Comparison of ENCODE assay signal across 8 mouse cellular contexts in the genomic region with DNA sequence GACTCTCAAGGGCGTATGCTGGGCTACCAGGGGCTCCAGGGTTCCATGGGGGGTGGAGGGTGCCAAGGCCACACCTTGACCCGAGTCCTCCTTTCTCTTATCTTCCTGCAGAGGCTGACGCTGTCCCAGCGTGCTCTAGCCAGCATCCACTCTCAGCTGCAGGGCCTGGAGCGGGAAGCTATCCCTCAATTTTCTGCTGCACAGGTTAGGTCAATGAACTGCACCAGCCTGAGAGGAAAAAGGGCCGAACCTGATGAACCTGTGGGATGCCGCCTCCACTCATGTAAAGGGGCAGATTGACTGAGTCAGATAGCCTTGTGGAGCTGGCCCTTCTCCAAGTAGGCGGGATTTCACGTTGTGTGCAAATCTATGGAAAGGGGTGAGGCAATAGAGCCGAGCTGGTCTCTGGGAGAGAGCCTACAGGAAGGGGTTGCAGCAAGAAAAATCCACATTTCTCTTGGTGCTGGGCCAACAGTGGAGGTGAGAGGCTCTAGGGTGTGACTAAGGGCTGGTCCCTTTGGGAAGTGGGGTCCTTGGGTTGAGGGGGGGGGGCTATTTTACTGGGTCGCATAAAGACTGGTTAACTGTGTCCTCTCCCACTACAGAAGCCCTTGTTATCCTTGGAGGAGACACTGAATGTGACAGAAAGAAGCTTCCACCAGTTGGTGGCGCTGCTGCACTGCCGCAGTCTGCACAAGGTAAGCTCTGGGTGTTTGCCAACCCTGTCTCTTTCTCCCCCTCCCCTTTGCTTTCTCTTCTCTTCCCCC. TPM values are rescaled to one million over a fixed set of nuclear protein-coding genes. Genes with fewer than 3 reads are reported as not detected.
DNase-seq lines count a peak whose midpoint lies in the region; ATAC-seq and TF ChIP-seq lines count a peak whose summit lies in the region.

No protein-coding gene starts in this region.

- H3K9ac ChIP-seq in intestine, embryonic 16.5 days (ENCODE audit: low read depth, low read length) = no peak overlapping the region
- H3K9ac ChIP-seq in limb, embryonic 14.5 days (ENCODE audit: low read depth, low read length, severe bottlenecking) = peak overlapping the region; percentile 3; the same call in 1 of the 2 replicates
- H3K9ac ChIP-seq in midbrain, embryonic 15.5 days = no peak overlapping the region

- no peak overlapping the region for H3K4me3 ChIP-seq in intestine, embryonic 16.5 days (ENCODE audit: low read length)
- H3K4me3 ChIP-seq in limb, embryonic 14.5 days (replicated peaks; ENCODE audit: low read length) = no peak overlapping the region
- H3K4me3 ChIP-seq in midbrain, embryonic 15.5 days = no peak overlapping the region

- peak; percentile 80 for ATAC-seq in intestine, embryonic 16.5 days
- peak; percentile 66; the same call in 1 of the 2 replicates for ATAC-seq in limb, embryonic 14.5 days (ENCODE audit: low FRiP score, low read depth)
- peak; percentile 55 for ATAC-seq in midbrain, embryonic 15.5 days (replicated peaks)

- H3K36me3 ChIP-seq in intestine, embryonic 16.5 days (ENCODE audit: control insufficient read depth, insufficient read depth, low read length) = no peaks in the 10 kb centered on the region
- H3K36me3 ChIP-seq in limb, embryonic 14.5 days (ENCODE audit: control insufficient read depth, insufficient read depth, low read length) = no peaks in the 10 kb centered on the region
- H3K36me3 ChIP-seq in midbrain, embryonic 15.5 days (replicated peaks) = 0 out of 2 replicates have a peak, but pooled peaks cover 3% of the 10 kb centered on the region

- no peaks in the 10 kb centered on the region for H3K27me3 ChIP-seq in intestine, embryonic 16.5 days (replicated peaks; ENCODE audit: control insufficient read depth, insufficient read depth, low read length)
- no peaks in the 10 kb centered on the region for H3K27me3 ChIP-seq in limb, embryonic 14.5 days (ENCODE audit: control insufficient read depth, insufficient read depth, low read length)
- no peaks in the 10 kb centered on the region for H3K27me3 ChIP-seq in midbrain, embryonic 15.5 days (replicated peaks)

- WGBS in intestine, embryonic 16.5 days = 32% methylated on average over 13 of the region's 13 CpGs
- WGBS in limb, embryonic 14.5 days = 47% methylated on average over 12 of the region's 13 CpGs
- WGBS in midbrain, embryonic 15.5 days = 39% methylated on average over 13 of the region's 13 CpGs

- TF ChIP-seq POLR2A in limb, embryonic 14.5 days (IDR thresholded peaks at IDR 0.05; ENCODE audit: borderline replicate concordance, extremely low read depth, insufficient read depth, insufficient read length) = no peak

- peak; percentile 76 for DNase-seq in ovary, postnatal 36 days (ENCODE audit: low spot score)
- no peak for DNase-seq in ovary, postnatal 10 days (ENCODE audit: low spot score)
- DNase-seq in cerebellum, postnatal 36 days = peak; percentile 89 to 93
- DNase-seq in gastrocnemius, postnatal 25 days = peak; percentile 38
- peak; percentile 93 for DNase-seq in limb, embryonic 14.5 days (ENCODE audit: low spot score)
- DNase-seq in spleen, postnatal 4 days (ENCODE audit: low spot score in 2 of 2) = peak; percentile 77 to 90

- 0 out of 2 replicates have a peak, but pooled peaks cover 3% of the 10 kb centered on the region for H3K4me1 ChIP-seq in intestine, embryonic 16.5 days (ENCODE audit: control insufficient read depth, insufficient read depth, low read length)
- H3K4me1 ChIP-seq in limb, embryonic 14.5 days (ENCODE audit: control insufficient read depth, insufficient read depth, low read length) = no peaks in the 10 kb centered on the region
- peaks cover 24% of the 10 kb centered on the region for H3K4me1 ChIP-seq in midbrain, embryonic 15.5 days

- no peaks in the 10 kb centered on the region for H3K9me3 ChIP-seq in intestine, embryonic 16.5 days (ENCODE audit: control insufficient read depth, low read length)
- H3K9me3 ChIP-seq in limb, embryonic 14.5 days (ENCODE audit: control insufficient read depth, low read length) = no peaks in the 10 kb centered on the region
- no peaks in the 10 kb centered on the region for H3K9me3 ChIP-seq in midbrain, embryonic 15.5 days

- H3K4me2 ChIP-seq in intestine, embryonic 16.5 days (ENCODE audit: low read depth, low read length) = no peak overlapping the region
- H3K4me2 ChIP-seq in limb, embryonic 14.5 days (replicated peaks; ENCODE audit: low read depth, low read length, severe bottlenecking) = peak overlapping the region; percentile 25; the same call in 1 of the 2 replicates
- H3K4me2 ChIP-seq in midbrain, embryonic 15.5 days = 0 out of 2 replicates have a peak overlapping the region, but pooled peaks have one; percentile 8

- no peak overlapping the region for H3K27ac ChIP-seq in intestine, embryonic 16.5 days (ENCODE audit: low read length)
- no peak overlapping the region for H3K27ac ChIP-seq in limb, embryonic 14.5 days (replicated peaks; ENCODE audit: low read depth, low read length)
- peak overlapping the region; percentile 65 for H3K27ac ChIP-seq in midbrain, embryonic 15.5 days

RNA-seq across cellular contexts. Expression of a gene that starts 6.0 kb away (rescaled TPM):
- 10 to 100 TPM; 32.2 to 34.8 TPM for total RNA-seq in gastrocnemius, postnatal 25 days (2021)
- polyA plus RNA-seq in intestine, embryonic 16.5 days (2015; fragmentation: Nextera tagmentation; extraction: Ambion mirVana) = 35.5 and 40.3 TPM in 2 replicates
- 365 and 505 TPM in 2 replicates for polyA plus RNA-seq in limb, embryonic 14.5 days (2012; rRNA removed)
- 45.8 and 53.6 TPM in 2 replicates for polyA plus RNA-seq in limb, embryonic 14.5 days (2014; fragmentation: Nextera tagmentation; extraction: Ambion mirVana)
- polyA plus RNA-seq in midbrain, embryonic 15.5 days (2015; fragmentation: Nextera tagmentation; extraction: Ambion mirVana) = 102 and 104 TPM in 2 replicates

RNA-seq across cellular contexts. Expression of a gene that starts 11.7 kb away (rescaled TPM):
- total RNA-seq in gastrocnemius, postnatal 25 days (2021) = 1 to 10 TPM; 1.2 to 3.0 TPM
- 5.2 and 6.5 TPM in 2 replicates for polyA plus RNA-seq in intestine, embryonic 16.5 days (2015; fragmentation: Nextera tagmentation; extraction: Ambion mirVana)
- 4.4 and 4.8 TPM in 2 replicates for polyA plus RNA-seq in limb, embryonic 14.5 days (2012; rRNA removed)
- polyA plus RNA-seq in limb, embryonic 14.5 days (2014; fragmentation: Nextera tagmentation; extraction: Ambion mirVana) = 1.9 and 2.6 TPM in 2 replicates
- 115 and 144 TPM in 2 replicates for polyA plus RNA-seq in midbrain, embryonic 15.5 days (2015; fragmentation: Nextera tagmentation; extraction: Ambion mirVana)

RNA-seq across cellular contexts. Expression of a gene that starts 19.3 kb away (rescaled TPM):
- total RNA-seq in gastrocnemius, postnatal 25 days (2021) = 1 to 10 TPM; 2.2 to 2.3 TPM
- 6.8 and 7.1 TPM in 2 replicates for polyA plus RNA-seq in intestine, embryonic 16.5 days (2015; fragmentation: Nextera tagmentation; extraction: Ambion mirVana)
- 3.6 and 3.9 TPM in 2 replicates for polyA plus RNA-seq in limb, embryonic 14.5 days (2012; rRNA removed)
- polyA plus RNA-seq in limb, embryonic 14.5 days (2014; fragmentation: Nextera tagmentation; extraction: Ambion mirVana) = 3.4 and 3.9 TPM in 2 replicates
- polyA plus RNA-seq in midbrain, embryonic 15.5 days (2015; fragmentation: Nextera tagmentation; extraction: Ambion mirVana) = 5.2 and 6.0 TPM in 2 replicates

RNA-seq across cellular contexts. Expression of a gene that starts 33.8 kb away (rescaled TPM):
- total RNA-seq in gastrocnemius, postnatal 25 days (2021) = 1 to 10 TPM; 1.7 to 4.0 TPM
- 83.5 and 84.5 TPM in 2 replicates for polyA plus RNA-seq in intestine, embryonic 16.5 days (2015; fragmentation: Nextera tagmentation; extraction: Ambion mirVana)
- polyA plus RNA-seq in limb, embryonic 14.5 days (2012; rRNA removed) = 79.3 and 96.0 TPM in 2 replicates
- 83.2 and 89.0 TPM in 2 replicates for polyA plus RNA-seq in limb, embryonic 14.5 days (2014; fragmentation: Nextera tagmentation; extraction: Ambion mirVana)
- 6.2 and 6.4 TPM in 2 replicates for polyA plus RNA-seq in midbrain, embryonic 15.5 days (2015; fragmentation: Nextera tagmentation; extraction: Ambion mirVana)

Comparison
In these comparisons a context has a peak if more than half of its experiments do, and no peak if none do; other contexts are left out.
1. RNA of a gene that starts 11.7 kb away (polyA plus RNA-seq): 115 to 144 TPM in midbrain, embryonic 15.5 days; 5.2 to 6.5 TPM in intestine, embryonic 16.5 days and 1.9 to 4.8 TPM in limb, embryonic 14.5 days; every median in the first group is over 10 times any median in the second.
2. Peak in every context shown above with its lines, with median percentiles within 50 percentile points of each other: ATAC-seq.